Mouse (Mus musculus): ENCODE measurements around the gene Pln. TPM values are rescaled to one million over a fixed set of nuclear protein-coding genes. Genes with fewer than 3 reads are reported as not detected.

The Pln gene
- 6.4 and 10.8 TPM in 2 replicates for polyA plus RNA-seq (2015; fragmentation: Nextera tagmentation; extraction: Ambion mirVana)

DNA sequence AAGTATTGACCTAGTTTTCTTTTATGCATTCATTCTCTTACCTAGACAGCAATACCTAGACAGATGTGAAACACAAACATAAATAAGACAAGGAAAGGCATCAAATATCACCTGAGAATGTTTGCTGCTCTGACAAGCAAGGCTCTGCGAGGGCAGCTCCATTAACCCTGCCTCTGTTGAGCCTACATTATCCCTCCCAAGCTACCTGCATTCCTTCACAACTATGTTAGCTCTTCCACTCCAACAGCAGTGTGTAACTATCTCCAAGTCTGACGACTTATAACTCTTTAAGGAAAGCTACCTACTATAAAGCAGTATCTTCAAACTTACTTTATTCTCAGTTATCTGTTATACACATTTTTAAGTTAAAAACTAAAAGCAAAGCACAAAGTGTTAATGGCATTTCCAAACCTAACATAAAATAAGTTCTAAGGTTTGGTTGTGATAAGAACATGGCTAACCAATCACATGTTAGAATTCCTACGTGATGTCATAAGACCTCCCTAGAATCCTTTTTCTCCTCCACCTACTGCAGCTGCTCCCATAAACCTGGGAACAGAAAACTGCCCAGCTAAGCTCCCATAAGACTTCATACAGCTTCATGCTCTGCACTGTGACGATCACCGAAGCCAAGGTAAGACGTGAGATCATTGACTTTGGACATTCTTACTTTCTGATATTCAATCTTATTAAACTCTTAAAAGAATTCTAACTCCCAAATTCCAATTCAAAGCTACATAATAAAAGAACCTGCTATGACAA is at the start of gene Pln:
Pln (plus strand) TSS at position 506 of the 762 bp plus-strand sequence.
- no peak within 1 kb of the TSS for H3K27ac ChIP-seq (ENCODE audit: low read depth, low read length)
- TF ChIP-seq CTCF (IDR thresholded peaks at IDR 0.05; ENCODE audit: low read depth): no peak
- ATAC-seq: no peak
- H3K36me3 ChIP-seq (ENCODE audit: control insufficient read depth, insufficient read depth): no peaks in the 10 kb centered on the region
- no peak within 1 kb of the TSS for H3K4me2 ChIP-seq (replicated peaks; ENCODE audit: low read depth)
- no peaks in the 10 kb centered on the region for H3K9me3 ChIP-seq (ENCODE audit: control insufficient read depth)
- H3K4me1 ChIP-seq (replicated peaks; ENCODE audit: control insufficient read depth, insufficient read depth, low read length): no peaks in the 10 kb centered on the region
- WGBS: 66% methylated on average over 6 of the region's 6 CpGs
- no peak within 1 kb of the TSS for H3K9ac ChIP-seq (ENCODE audit: low read depth, low read length)
- H3K27me3 ChIP-seq (replicated peaks; ENCODE audit: control insufficient read depth, insufficient read depth, low read length): no peaks in the 10 kb centered on the region
- no peak within 1 kb of the TSS for H3K4me3 ChIP-seq (ENCODE audit: low read depth, low read length)

DNA sequence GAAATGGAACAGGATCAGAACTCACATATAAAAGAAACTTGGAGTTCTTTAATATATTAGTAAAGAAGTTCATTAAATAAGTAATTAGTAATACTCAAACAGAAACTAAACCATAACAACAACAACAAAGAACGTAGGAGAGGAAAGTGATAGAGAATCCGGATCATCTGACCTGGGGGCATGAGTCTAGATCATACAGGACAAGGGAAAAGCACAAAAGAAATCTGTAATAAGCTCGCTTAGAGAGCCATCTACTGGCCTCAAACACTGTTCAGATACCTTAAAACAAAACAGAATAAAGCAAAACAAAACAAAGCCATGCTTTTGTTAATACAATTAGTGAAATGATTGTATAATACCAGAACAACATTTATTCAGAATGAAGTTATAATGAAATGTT is 31.6 kb upstream of the Pln start:
- H3K4me3 ChIP-seq (ENCODE audit: low read depth, low read length): no peak overlapping the region
- no peaks in the 10 kb centered on the region for H3K27me3 ChIP-seq (replicated peaks; ENCODE audit: control insufficient read depth, insufficient read depth, low read length)
- no peak overlapping the region for H3K27ac ChIP-seq (ENCODE audit: low read depth, low read length)
- no peak for ATAC-seq
- no peaks in the 10 kb centered on the region for H3K4me1 ChIP-seq (replicated peaks; ENCODE audit: control insufficient read depth, insufficient read depth, low read length)
- H3K4me2 ChIP-seq (replicated peaks; ENCODE audit: low read depth): no peak overlapping the region
- peak; percentile 60 for TF ChIP-seq CTCF (IDR thresholded peaks at IDR 0.05; ENCODE audit: low read depth)
- 35% methylated on average over 3 of the region's 3 CpGs for WGBS
- no peaks in the 10 kb centered on the region for H3K9me3 ChIP-seq (ENCODE audit: control insufficient read depth)
- H3K9ac ChIP-seq (ENCODE audit: low read depth, low read length): no peak overlapping the region
- H3K36me3 ChIP-seq (ENCODE audit: control insufficient read depth, insufficient read depth): no peaks in the 10 kb centered on the region

DNA sequence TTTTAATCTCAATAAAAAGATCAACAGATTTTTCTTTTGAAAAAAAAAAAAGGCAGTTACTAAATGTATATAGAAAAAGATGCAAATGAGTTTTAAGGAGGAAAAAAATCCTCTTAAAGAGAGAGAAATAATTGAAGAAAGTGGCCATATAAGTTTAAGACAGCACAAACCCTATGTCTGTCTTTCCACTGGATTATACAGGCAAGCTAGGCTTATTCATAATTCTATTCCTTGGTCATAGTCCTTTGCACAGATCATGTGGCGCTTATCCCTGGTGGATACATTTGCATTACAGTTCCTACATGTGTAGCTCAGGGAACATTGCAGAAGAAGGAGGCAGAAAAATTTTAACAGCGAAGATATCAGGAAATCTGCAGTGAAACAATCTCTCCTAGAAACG is 30.8 kb upstream of the Pln start:
- H3K9ac ChIP-seq (ENCODE audit: low read depth, low read length): no peak overlapping the region
- no peaks in the 10 kb centered on the region for H3K36me3 ChIP-seq (ENCODE audit: control insufficient read depth, insufficient read depth)
- no peaks in the 10 kb centered on the region for H3K4me1 ChIP-seq (replicated peaks; ENCODE audit: control insufficient read depth, insufficient read depth, low read length)
- H3K9me3 ChIP-seq (ENCODE audit: control insufficient read depth): no peaks in the 10 kb centered on the region
- no peak overlapping the region for H3K4me3 ChIP-seq (ENCODE audit: low read depth, low read length)
- WGBS: 92% methylated on average over 3 of the region's 3 CpGs
- no peak for ATAC-seq
- H3K27me3 ChIP-seq (replicated peaks; ENCODE audit: control insufficient read depth, insufficient read depth, low read length): no peaks in the 10 kb centered on the region
- H3K4me2 ChIP-seq (replicated peaks; ENCODE audit: low read depth): no peak overlapping the region
- no peak for TF ChIP-seq CTCF (IDR thresholded peaks at IDR 0.05; ENCODE audit: low read depth)
- no peak overlapping the region for H3K27ac ChIP-seq (ENCODE audit: low read depth, low read length)

DNA sequence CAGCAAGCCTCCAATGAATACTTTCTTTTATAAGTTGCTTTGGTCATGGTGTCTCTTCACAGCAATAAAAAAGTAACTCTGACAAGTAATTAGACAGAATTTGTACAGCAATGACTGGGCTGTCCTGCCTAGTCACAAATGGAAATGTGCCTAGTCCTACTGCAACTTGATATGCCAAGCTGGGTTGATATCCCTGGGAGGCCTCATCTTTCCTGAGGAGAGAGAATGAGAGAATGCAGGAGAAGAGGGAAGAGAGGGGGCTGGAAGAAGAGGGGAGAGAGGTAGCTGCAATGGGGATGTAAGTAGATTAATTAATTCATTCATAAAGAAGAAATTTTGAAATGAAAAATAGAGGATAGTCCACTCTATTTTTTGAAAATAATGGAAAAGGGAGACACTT is 14.1 kb upstream of the Pln start:
- no peak overlapping the region for H3K27ac ChIP-seq (ENCODE audit: low read depth, low read length)
- no peaks in the 10 kb centered on the region for H3K9me3 ChIP-seq (ENCODE audit: control insufficient read depth)
- no peak for TF ChIP-seq CTCF (IDR thresholded peaks at IDR 0.05; ENCODE audit: low read depth)
- H3K4me2 ChIP-seq (replicated peaks; ENCODE audit: low read depth): no peak overlapping the region
- no peaks in the 10 kb centered on the region for H3K36me3 ChIP-seq (ENCODE audit: control insufficient read depth, insufficient read depth)
- H3K9ac ChIP-seq (ENCODE audit: low read depth, low read length): no peak overlapping the region
- H3K4me3 ChIP-seq (ENCODE audit: low read depth, low read length): no peak overlapping the region
- no peak for ATAC-seq
- no peaks in the 10 kb centered on the region for H3K4me1 ChIP-seq (replicated peaks; ENCODE audit: control insufficient read depth, insufficient read depth, low read length)
- no peaks in the 10 kb centered on the region for H3K27me3 ChIP-seq (replicated peaks; ENCODE audit: control insufficient read depth, insufficient read depth, low read length)

GRCm38 (mm10) chr10:53324663-53325062 is 12.8 kb upstream of the Pln start:
- WGBS: 34% methylated on average over 1 of the region's 1 CpGs
- Histone ChIP-seq H3K27ac (ENCODE audit: low read depth, low read length) (no peak overlapping the region), H3K4me3 (ENCODE audit: low read depth, low read length) (no peak overlapping the region), H3K4me2 (replicated peaks; ENCODE audit: low read depth) (no peak overlapping the region), H3K9me3 (ENCODE audit: control insufficient read depth) (no peaks in the 10 kb centered on the region), H3K36me3 (ENCODE audit: control insufficient read depth, insufficient read depth) (no peaks in the 10 kb centered on the region), H3K27me3 (replicated peaks; ENCODE audit: control insufficient read depth, insufficient read depth, low read length) (no peaks in the 10 kb centered on the region), H3K9ac (ENCODE audit: low read depth, low read length) (no peak overlapping the region), H3K4me1 (replicated peaks; ENCODE audit: control insufficient read depth, insufficient read depth, low read length) (no peaks in the 10 kb centered on the region)
- TF ChIP-seq CTCF (IDR thresholded peaks at IDR 0.05; ENCODE audit: low read depth): no peak
- no peak for ATAC-seq

GRCm38 (mm10) chr10:53326367-53326766 is 11.1 kb upstream of the Pln start:
- no peak for ATAC-seq
- Histone ChIP-seq H3K27me3 (replicated peaks; ENCODE audit: control insufficient read depth, insufficient read depth, low read length) (no peaks in the 10 kb centered on the region), H3K36me3 (ENCODE audit: control insufficient read depth, insufficient read depth) (no peaks in the 10 kb centered on the region), H3K9me3 (ENCODE audit: control insufficient read depth) (no peaks in the 10 kb centered on the region), H3K4me1 (replicated peaks; ENCODE audit: control insufficient read depth, insufficient read depth, low read length) (no peaks in the 10 kb centered on the region), H3K27ac (ENCODE audit: low read depth, low read length) (no peak overlapping the region), H3K9ac (ENCODE audit: low read depth, low read length) (no peak overlapping the region), H3K4me2 (replicated peaks; ENCODE audit: low read depth) (no peak overlapping the region), H3K4me3 (ENCODE audit: low read depth, low read length) (no peak overlapping the region)
- TF ChIP-seq CTCF (IDR thresholded peaks at IDR 0.05; ENCODE audit: low read depth): no peak
